Mouse (Mus musculus): ENCODE measurements at regions not wholly inside any gene's neighbourhood (a gene's known extent, or its start where the extent isn't known, plus 50 kb on each side); places are given as distances from the start of the nearest gene placed in this dataset.

DNA sequence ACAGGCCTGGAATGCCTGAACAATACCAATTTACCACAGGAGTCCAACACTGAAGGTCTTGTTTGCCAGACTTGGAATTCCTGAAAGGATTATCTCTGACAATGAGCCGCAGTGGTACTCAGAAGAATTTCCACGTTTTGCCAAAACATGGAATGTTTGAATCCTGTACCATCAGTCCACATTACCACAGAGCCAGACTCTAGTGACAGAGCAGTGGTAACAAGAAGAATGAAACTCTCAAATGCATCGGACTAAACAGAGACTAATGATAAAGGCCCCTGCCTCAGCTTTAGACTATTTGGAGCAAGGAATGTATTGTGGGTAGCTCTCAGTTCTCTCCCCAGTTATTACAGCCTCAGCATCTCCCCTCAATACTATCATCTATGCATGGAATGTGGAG, 109.9 kb upstream of the Cop1 start:
- no peak for TF ChIP-seq CTCF (IDR thresholded peaks at IDR 0.05; ENCODE audit: extremely low read depth, insufficient read depth, insufficient read length, insufficient replicate concordance)
- TF ChIP-seq POLR2A (IDR thresholded peaks at IDR 0.05; ENCODE audit: low read depth, low read length) = no peak

Measured in spleen, adult 2 months (tissue).